Mouse (Mus musculus) intestine, embryonic 15.5 days (tissue): ENCODE data around the gene Prkca. TPM values are rescaled to one million over a fixed set of nuclear protein-coding genes. Genes with fewer than 3 reads are reported as not detected.

Experiments
- ATAC-seq: fragments of 200-750 bp; cut with Nextera tagmentation; 2 replicates; pipeline ENCODE4 v1.8.0; 2017; ENCODE audit warnings: moderate TSS enrichment, moderate library complexity
- H3K27ac ChIP-seq: fragments of 300-500 bp; sonication (generic); 2 replicates; pipeline ENCODE4 v1.5.1; 2015; ENCODE audit warnings: mild to moderate bottlenecking, inconsistent platforms
- H3K27me3 ChIP-seq: fragments of 300-500 bp; sonication (generic); replicated peaks from 2 replicates; pipeline ENCODE4 v1.6.1; 2015; ENCODE audit warnings: inconsistent platforms
- H3K36me3 ChIP-seq: fragments of 300-500 bp; sonication (generic); 2 replicates; pipeline ENCODE4 v1.6.1; 2015; ENCODE audit warnings: inconsistent platforms
- H3K4me1 ChIP-seq: fragments of 300-500 bp; sonication (generic); replicated peaks from 2 replicates; pipeline ENCODE4 v1.6.1; 2015; ENCODE audit warnings: inconsistent platforms
- H3K4me2 ChIP-seq: fragments of 300-500 bp; sonication (generic); replicated peaks from 2 replicates; pipeline ENCODE4 v1.6.1; 2015; ENCODE audit warnings: mild to moderate bottlenecking, inconsistent platforms
- H3K4me3 ChIP-seq: fragments of 300-500 bp; sonication (generic); replicated peaks from 2 replicates; pipeline ENCODE4 v1.5.1; 2015; ENCODE audit warnings: inconsistent platforms
- H3K9ac ChIP-seq: fragments of 300-500 bp; sonication (generic); 2 replicates; pipeline ENCODE4 v1.6.1; 2015; ENCODE audit warnings: inconsistent platforms
- H3K9me3 ChIP-seq: fragments of 300-500 bp; sonication (generic); 2 replicates; pipeline ENCODE4 v1.6.1; 2016; ENCODE audit warnings: inconsistent platforms
- WGBS: fragments of 180-500 bp; shearing (Covaris S2); methylation state at CpG from one replicate; pipeline ENCODE4 v1.1.7; 2015; 5-methylcytosine and 5-hydroxymethylcytosine counted together
- polyA plus RNA-seq: library from polyadenylated mRNA; unstranded; fragments of >200 nt; fragmentation: Nextera tagmentation; extraction: Ambion mirVana; gene quantifications from 2 replicates; pipeline ENCODE4 v1.2.1, GENCODE M21; 2015

Gene Prkca
- polyA plus RNA-seq, 1 experiment from 2014 or later = 22.0 TPM

GRCm38 (mm10) chr11:108250146-108250635 lies 93.5 kb downstream of the Prkca start:
- Histone ChIP-seq H3K9ac (no peak overlapping the region), H3K4me3 (no peak overlapping the region), H3K9me3 (no peaks in the 10 kb centered on the region), H3K27ac (no peak overlapping the region), H3K36me3 (no peaks in the 10 kb centered on the region), H3K4me1 (peaks cover 24% of the 10 kb centered on the region), H3K4me2 (no peak overlapping the region), H3K27me3 (no peaks in the 10 kb centered on the region)
- ATAC-seq = no peak
- 38% methylated on average over 1 of the region's 1 CpGs for WGBS

- peaks cover 24% of the 10 kb centered on the region for H3K4me1 ChIP-seq
- ATAC-seq = no peak
- no peaks in the 10 kb centered on the region for H3K27me3 ChIP-seq
- no peaks in the 10 kb centered on the region for H3K9me3 ChIP-seq
- H3K9ac ChIP-seq = no peak overlapping the region
- H3K27ac ChIP-seq = no peak overlapping the region
- H3K4me3 ChIP-seq = no peak overlapping the region
- WGBS = 68% methylated on average over 5 of the region's 5 CpGs
- no peak overlapping the region for H3K4me2 ChIP-seq
- no peaks in the 10 kb centered on the region for H3K36me3 ChIP-seq
These were observed 94.2 kb downstream of the Prkca start for GRCm38 (mm10) chr11:108249487-108249886.

GRCm38 (mm10) chr11:108249047-108249403 lies 94.7 kb downstream of the Prkca start:
- Histone ChIP-seq H3K9me3 (no peaks in the 10 kb centered on the region), H3K4me2 (no peak overlapping the region), H3K27ac (no peak overlapping the region), H3K27me3 (no peaks in the 10 kb centered on the region), H3K4me1 (peaks cover 24% of the 10 kb centered on the region), H3K36me3 (no peaks in the 10 kb centered on the region), H3K4me3 (no peak overlapping the region), H3K9ac (no peak overlapping the region)
- 77% methylated on average over 3 of the region's 3 CpGs for WGBS
- ATAC-seq = no peak

GRCm38 (mm10) chr11:108248218-108249046 lies 95.3 kb downstream of the Prkca start:
- Histone ChIP-seq H3K4me3 (no peak overlapping the region), H3K4me1 (peaks cover 24% of the 10 kb centered on the region), H3K4me2 (no peak overlapping the region), H3K27ac (no peak overlapping the region), H3K36me3 (no peaks in the 10 kb centered on the region), H3K9me3 (no peaks in the 10 kb centered on the region), H3K9ac (no peak overlapping the region), H3K27me3 (no peaks in the 10 kb centered on the region)
- WGBS = 66% methylated on average over 12 of the region's 12 CpGs
- no peak for ATAC-seq

- no peaks in the 10 kb centered on the region for H3K36me3 ChIP-seq
- H3K9me3 ChIP-seq = no peaks in the 10 kb centered on the region
- no peak overlapping the region for H3K4me2 ChIP-seq
- H3K27me3 ChIP-seq = no peaks in the 10 kb centered on the region
- H3K27ac ChIP-seq = no peak overlapping the region
- H3K4me3 ChIP-seq = no peak overlapping the region
- H3K4me1 ChIP-seq = peaks cover 24% of the 10 kb centered on the region
- H3K9ac ChIP-seq = no peak overlapping the region
- 92% methylated on average over 10 of the region's 10 CpGs for WGBS
- ATAC-seq = no peak
These were observed 96.4 kb downstream of the Prkca start for GRCm38 (mm10) chr11:108247121-108247863.

GRCm38 (mm10) chr11:108246267-108246702 lies 97.4 kb downstream of the Prkca start:
- H3K27ac ChIP-seq = no peak overlapping the region
- no peak overlapping the region for H3K4me2 ChIP-seq
- H3K9me3 ChIP-seq = no peaks in the 10 kb centered on the region
- 69% methylated on average over 4 of the region's 4 CpGs for WGBS
- H3K36me3 ChIP-seq = no peaks in the 10 kb centered on the region
- peaks cover 28% of the 10 kb centered on the region for H3K4me1 ChIP-seq
- H3K4me3 ChIP-seq = no peak overlapping the region
- ATAC-seq = no peak
- H3K9ac ChIP-seq = no peak overlapping the region
- H3K27me3 ChIP-seq = no peaks in the 10 kb centered on the region

GRCm38 (mm10) chr11:108244241-108244640 lies 99.5 kb downstream of the Prkca start:
- Histone ChIP-seq H3K36me3 (no peaks in the 10 kb centered on the region), H3K9me3 (no peaks in the 10 kb centered on the region), H3K9ac (no peak overlapping the region), H3K4me1 (peaks cover 26% of the 10 kb centered on the region), H3K4me3 (no peak overlapping the region), H3K27me3 (no peaks in the 10 kb centered on the region), H3K27ac (no peak overlapping the region), H3K4me2 (no peak overlapping the region)
- 57% methylated on average over 2 of the region's 2 CpGs for WGBS
- ATAC-seq = no peak

- no peaks in the 10 kb centered on the region for H3K27me3 ChIP-seq
- H3K9me3 ChIP-seq = no peaks in the 10 kb centered on the region
- H3K4me2 ChIP-seq = no peak overlapping the region
- WGBS = 33% methylated on average over 2 of the region's 2 CpGs
- no peak overlapping the region for H3K27ac ChIP-seq
- no peak overlapping the region for H3K4me3 ChIP-seq
- no peaks in the 10 kb centered on the region for H3K36me3 ChIP-seq
- no peak for ATAC-seq
- H3K4me1 ChIP-seq = peaks cover 29% of the 10 kb centered on the region
- no peak overlapping the region for H3K9ac ChIP-seq
These were observed 100.1 kb downstream of the Prkca start for GRCm38 (mm10) chr11:108243633-108244032.

- Histone ChIP-seq H3K4me1 (peaks cover 30% of the 10 kb centered on the region), H3K9ac (no peak overlapping the region; the same call in 1 of the 2 replicates), H3K9me3 (no peaks in the 10 kb centered on the region), H3K27ac (peak overlapping the region; percentile 78), H3K4me3 (0 out of 2 replicates have a peak overlapping the region, but pooled peaks have one; percentile 7), H3K4me2 (peak overlapping the region; percentile 42), H3K36me3 (no peaks in the 10 kb centered on the region), H3K27me3 (no peaks in the 10 kb centered on the region)
- ATAC-seq = peak; percentile 94
- 53% methylated on average over 11 of the region's 11 CpGs for WGBS
These were observed 102.7 kb downstream of the Prkca start for GRCm38 (mm10) chr11:108240924-108241498.

- H3K4me1 ChIP-seq = peaks cover 34% of the 10 kb centered on the region
- H3K4me2 ChIP-seq = 0 out of 2 replicates have a peak overlapping the region, but pooled peaks have one; percentile 42
- no peak overlapping the region for H3K27ac ChIP-seq
- H3K9ac ChIP-seq = no peak overlapping the region
- WGBS = 61% methylated on average over 4 of the region's 4 CpGs
- no peak for ATAC-seq
- H3K27me3 ChIP-seq = no peaks in the 10 kb centered on the region
- H3K4me3 ChIP-seq = no peak overlapping the region
- H3K9me3 ChIP-seq = no peaks in the 10 kb centered on the region
- H3K36me3 ChIP-seq = no peaks in the 10 kb centered on the region
These were observed 104.6 kb downstream of the Prkca start for GRCm38 (mm10) chr11:108239173-108239572.

GRCm38 (mm10) chr11:108236754-108237428 lies 106.8 kb downstream of the Prkca start:
- no peak for ATAC-seq
- Histone ChIP-seq H3K4me1 (peaks cover 30% of the 10 kb centered on the region), H3K4me2 (no peak overlapping the region), H3K9me3 (no peaks in the 10 kb centered on the region), H3K4me3 (no peak overlapping the region), H3K36me3 (no peaks in the 10 kb centered on the region), H3K27ac (no peak overlapping the region), H3K9ac (no peak overlapping the region), H3K27me3 (no peaks in the 10 kb centered on the region)
- 45% methylated on average over 10 of the region's 10 CpGs for WGBS

- Histone ChIP-seq H3K4me1 (peaks cover 33% of the 10 kb centered on the region), H3K4me3 (no peak overlapping the region), H3K9ac (no peak overlapping the region), H3K27me3 (no peaks in the 10 kb centered on the region), H3K9me3 (no peaks in the 10 kb centered on the region), H3K27ac (no peak overlapping the region), H3K36me3 (no peaks in the 10 kb centered on the region), H3K4me2 (no peak overlapping the region)
- no peak for ATAC-seq
- WGBS = 20% methylated on average over 2 of the region's 2 CpGs
These were observed 107.5 kb downstream of the Prkca start for GRCm38 (mm10) chr11:108236195-108236594.
